Mouse (Mus musculus) kidney, postnatal 10 days (tissue): ENCODE measurements around the gene Zxdc.

Experiments
- DNase-seq: peaks from one replicate; pipeline ENCODE4 v3.0.0; 2021; ENCODE audit warnings: mixed read lengths

Gene Zxdc

DNA sequence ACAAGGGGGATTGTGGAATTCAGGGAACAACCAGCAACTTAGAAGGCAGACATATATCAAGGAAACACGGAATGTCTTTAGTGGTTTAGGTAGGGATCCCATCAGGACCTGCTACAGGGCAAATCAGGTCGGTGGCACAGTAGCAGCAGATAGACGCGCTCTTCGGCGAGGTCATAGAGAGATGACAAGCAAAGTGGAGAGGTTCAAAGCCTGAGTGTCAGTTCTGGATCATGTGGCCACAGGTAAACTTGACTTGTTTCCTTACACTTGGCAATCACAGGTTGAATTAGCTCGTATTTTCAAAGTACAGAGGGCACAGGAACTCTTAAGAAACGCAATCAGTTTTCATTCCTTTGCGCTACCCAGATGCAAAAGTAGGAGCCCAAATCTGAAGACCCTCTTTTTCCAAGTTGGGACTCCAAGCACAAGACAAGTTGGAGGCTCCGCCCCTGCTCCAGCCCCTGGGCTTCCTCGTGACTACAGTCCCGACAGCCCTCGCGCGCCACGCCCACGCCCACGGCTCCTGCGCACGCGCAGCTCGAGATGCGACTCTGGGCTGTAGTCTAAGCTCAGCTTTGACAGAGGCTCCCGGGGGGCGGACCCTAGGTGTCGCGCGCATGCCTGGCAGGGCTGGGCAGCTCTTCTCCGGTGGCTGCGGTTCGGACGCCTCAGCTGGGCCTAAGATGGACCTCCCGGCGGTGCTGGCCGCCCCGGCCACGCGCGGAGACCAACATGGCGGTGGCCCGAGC is at the start of gene Zxdc:
Gene Zxdc (plus strand): TSS at position 517 of the 749 bp plus-strand sequence.
- peak; percentile 100 for DNase-seq

DNA sequence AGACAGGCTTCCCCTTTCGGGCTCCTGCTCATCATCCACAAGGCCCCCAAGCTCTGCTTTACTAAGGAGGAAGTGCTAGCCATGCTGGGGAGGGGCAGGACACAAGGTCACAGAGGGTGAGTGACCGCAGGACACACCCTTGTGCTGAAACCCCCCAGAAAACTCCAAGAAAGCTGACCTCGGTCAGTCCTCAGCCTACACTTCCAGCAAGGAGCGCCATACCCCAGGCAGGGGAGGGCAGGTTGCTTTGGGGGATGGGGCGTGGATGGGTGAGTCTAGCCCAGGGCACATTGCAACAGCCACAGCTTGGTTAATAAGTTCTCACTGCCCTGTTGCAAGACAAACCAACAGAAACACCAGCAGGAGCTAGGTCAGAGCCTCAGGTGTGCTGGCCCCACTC is 48.9 kb upstream of the Zxdc start:
- peak; percentile 42 for DNase-seq

- DNase-seq, result no peak
These were observed 47.5 kb upstream of the Zxdc start for GRCm38 (mm10) chr6:90321811-90322210.

GRCm38 (mm10) chr6:90324026-90324425 is 45.3 kb upstream of the Zxdc start:
- DNase-seq, result no peak

DNA sequence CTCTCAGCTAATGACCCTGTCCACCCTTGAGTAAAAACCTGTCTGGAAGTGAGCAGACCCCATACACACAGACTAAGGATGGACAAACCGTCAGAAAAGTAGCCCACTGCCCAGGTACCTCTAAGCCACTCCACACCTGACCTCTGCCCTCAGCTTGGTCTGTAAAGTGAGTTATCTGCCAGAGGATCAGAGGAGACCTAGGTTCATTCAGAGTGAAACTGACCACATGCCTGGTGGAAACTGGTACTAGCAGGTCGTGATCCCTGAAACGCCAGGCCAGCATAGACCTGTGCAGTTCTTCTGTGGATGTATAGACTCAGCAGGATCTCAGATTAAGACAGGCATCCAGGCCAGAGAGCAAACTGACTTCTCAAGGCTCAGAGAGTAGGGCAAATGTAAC is 44.8 kb upstream of the Zxdc start:
- no peak for DNase-seq

- peak; percentile 39 for DNase-seq
These were observed 44.3 kb upstream of the Zxdc start, which contains the start of gene Chst13 for GRCm38 (mm10) chr6:90324991-90325390. TSS of gene Chst13 (minus strand) at chr6:90325185.

- peak; percentile 33 for DNase-seq
These were observed 41.6 kb upstream of the Zxdc start for GRCm38 (mm10) chr6:90327670-90328069.

DNA sequence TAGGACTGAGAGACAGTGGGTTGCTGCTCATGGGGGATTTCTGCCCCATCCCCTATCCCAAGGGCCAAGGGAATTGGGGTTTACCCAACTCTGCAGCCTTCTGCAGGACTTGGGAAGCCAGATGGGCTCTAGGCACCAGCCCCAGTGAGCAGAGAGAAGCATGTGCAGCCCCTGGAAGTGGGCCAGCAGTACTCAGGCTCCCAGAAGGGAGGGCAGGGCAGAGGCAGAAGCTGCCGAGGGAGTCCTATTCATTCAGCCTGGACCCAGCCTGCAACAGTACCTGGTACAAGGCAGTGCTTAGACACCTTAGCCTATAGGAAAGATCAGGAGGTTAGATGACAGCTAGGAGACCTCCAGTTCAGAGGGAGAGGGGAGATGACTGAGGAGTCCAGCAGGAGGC is 39.3 kb upstream of the Zxdc start:
- DNase-seq, result peak; percentile 67

GRCm38 (mm10) chr6:90332561-90333425 is 36.5 kb upstream of the Zxdc start, which contains the start of gene Uroc1:
TSS of gene Uroc1 (plus strand) at chr6:90333284.
- peak; percentile 19 for DNase-seq

DNA sequence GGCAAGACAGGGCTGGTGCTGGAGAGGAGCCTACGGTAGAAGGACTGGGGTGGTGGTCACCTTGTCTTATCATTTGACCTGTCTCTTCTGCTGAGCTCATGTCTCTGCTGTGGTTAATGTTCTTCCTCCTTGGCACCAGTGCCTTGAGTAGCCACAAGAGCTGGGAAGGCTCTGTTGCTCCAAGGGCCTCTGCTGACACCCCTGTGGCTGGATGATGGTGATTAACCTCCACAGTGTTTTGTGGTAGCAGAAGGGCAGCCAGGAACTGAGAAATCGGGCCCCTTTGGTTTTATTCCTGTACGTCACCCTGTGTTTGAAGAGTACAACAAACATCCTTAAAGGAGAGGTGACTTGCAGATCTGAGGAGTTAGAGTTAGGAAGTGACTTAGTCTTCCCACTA is 35.0 kb upstream of the Zxdc start:
- DNase-seq, result no peak

DNA sequence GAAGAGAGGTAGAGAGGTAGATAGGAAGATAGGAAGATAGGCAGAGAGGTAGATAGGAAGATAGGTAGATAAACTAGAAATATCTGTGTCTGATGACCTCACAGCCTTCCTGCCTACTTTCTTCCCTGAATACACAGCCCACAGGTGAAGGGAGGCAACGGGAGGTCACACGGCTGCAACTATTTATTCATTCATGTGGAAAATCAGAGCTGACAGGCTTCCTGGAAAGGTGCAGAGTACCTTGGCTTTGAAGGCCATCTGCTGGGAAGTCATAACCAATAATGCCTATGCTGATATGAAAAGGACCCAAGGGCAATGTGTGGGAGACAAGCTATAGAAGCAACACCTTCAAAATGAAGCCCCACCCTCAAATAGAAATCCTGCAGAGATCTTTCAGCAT is 26.9 kb upstream of the Zxdc start:
- DNase-seq, result no peak

- no peak for DNase-seq
These were observed 22.1 kb upstream of the Zxdc start for GRCm38 (mm10) chr6:90347183-90347582.

- no peak for DNase-seq
These were observed 20.8 kb upstream of the Zxdc start for GRCm38 (mm10) chr6:90348500-90348899.

GRCm38 (mm10) chr6:90350011-90350410 is 19.3 kb upstream of the Zxdc start:
- no peak for DNase-seq

DNA sequence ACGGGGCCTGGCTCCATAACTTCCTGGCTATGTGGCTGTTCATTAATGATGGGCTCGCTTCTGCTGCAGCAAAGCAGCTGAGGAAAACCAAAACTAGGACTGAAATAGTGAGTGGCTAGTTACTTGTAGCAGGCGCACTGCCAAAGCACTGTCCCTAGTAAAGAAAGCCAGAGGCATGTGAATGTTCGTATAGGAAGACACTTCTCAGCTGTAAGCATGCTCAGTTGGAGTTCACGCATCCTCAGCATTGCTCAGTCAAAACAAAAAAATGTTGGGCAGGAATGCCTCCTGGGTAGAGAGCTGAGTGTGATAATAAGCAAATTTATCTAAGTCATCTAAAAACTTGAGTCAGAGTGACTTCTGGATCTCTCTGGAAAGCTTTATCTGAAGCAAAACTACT is 11.2 kb upstream of the Zxdc start:
- peak; percentile 20 for DNase-seq

DNA sequence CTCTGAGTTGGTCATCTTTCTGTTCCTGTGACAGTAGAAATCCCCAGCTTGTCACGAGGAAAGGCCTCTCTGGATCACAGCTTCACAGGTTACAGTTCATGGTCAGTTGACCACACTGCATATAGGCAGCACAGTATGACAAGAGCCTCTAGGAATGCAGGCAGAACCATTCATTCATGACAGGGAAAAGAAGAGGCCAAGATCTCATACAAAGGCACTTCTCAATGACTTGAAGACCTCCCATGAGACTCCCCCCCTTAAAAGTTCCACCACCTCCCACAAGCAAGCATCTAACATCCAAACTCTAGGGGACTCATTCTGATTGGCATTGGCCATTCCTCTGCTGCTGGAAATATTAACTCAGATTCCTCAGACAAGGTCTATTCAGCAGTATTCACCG is 9.8 kb upstream of the Zxdc start:
- DNase-seq, result no peak

- DNase-seq, result peak; percentile 77
These were observed 9.1 kb upstream of the Zxdc start for GRCm38 (mm10) chr6:90360024-90360781.

- no peak for DNase-seq
These were observed 8.2 kb upstream of the Zxdc start for GRCm38 (mm10) chr6:90360922-90361614.

- no peak for DNase-seq
These were observed 6.0 kb upstream of the Zxdc start for GRCm38 (mm10) chr6:90363301-90363700.

GRCm38 (mm10) chr6:90369725-90370553 is 647 bp downstream of the Zxdc start:
- peak; percentile 57 for DNase-seq

- peak; percentile 74 for DNase-seq
These were observed 5.4 kb downstream of the Zxdc start for GRCm38 (mm10) chr6:90374647-90375046.

GRCm38 (mm10) chr6:90377708-90378107 is 8.4 kb downstream of the Zxdc start:
- no peak for DNase-seq
